Mouse (Mus musculus): ENCODE measurements around the gene Sh3glb1.

Gene Sh3glb1

DNA sequence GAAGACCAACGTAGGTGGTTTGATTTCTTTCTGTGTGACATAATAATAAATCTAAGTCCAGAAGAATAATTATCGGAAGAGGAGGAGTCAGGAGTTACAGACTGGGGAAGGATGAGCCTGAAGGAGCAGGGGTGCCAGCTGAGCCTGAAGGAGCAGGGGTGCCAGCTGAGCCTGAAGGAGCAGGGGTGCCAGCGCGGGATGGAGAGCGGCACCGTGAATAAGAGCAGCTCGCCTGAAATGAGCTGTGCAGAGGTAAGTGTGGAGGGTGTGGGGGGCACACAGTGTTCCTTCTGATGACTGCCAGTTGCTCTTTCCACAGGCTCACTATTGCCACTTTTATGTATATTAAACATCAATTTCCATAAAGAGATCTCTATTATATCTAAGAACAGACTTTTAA is 5.1 kb downstream of the Sh3glb1 start:
- no peak for DNase-seq (ENCODE audit: low spot score)

DNA sequence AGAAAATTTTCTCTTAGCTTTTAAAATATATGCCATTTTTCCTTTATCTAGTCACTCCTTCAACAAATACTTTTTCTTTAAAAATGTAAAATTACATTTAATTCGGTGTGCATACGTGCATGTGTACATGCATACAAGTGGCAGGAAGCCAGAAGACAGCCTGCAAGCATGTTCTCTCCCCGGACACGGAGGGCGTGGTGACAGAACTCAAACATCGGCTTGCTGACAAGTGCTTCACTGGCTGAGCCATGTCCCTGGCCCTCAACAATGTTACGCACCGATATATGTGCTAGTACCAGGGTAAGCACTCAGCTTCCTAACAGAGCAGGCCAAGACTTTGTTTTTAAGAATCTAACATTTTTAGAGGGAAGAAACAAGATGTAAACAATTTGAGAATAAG is 5.5 kb downstream of the Sh3glb1 start:
- no peak for DNase-seq (ENCODE audit: low spot score)

DNA sequence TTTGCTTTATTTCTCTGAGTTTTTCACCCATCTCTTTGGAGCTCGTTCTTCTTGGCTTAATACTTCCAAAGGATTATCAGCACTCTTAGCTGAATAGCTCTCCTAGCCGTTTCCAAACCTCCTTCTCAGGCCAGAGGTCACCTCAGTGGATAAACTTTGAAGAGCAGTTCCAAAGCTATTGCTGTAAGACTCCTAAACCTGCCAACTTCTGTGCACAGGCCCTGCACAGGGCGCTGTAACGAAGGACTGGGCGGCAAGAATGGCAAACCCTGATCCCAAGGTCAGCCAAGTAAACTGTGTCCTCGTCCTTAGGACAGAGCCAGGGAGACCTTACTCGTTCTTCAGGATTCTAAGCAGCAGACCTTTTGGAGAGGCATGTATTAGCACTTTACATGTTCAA is 6.0 kb downstream of the Sh3glb1 start:
- DNase-seq (ENCODE audit: low spot score), result no peak

DNA sequence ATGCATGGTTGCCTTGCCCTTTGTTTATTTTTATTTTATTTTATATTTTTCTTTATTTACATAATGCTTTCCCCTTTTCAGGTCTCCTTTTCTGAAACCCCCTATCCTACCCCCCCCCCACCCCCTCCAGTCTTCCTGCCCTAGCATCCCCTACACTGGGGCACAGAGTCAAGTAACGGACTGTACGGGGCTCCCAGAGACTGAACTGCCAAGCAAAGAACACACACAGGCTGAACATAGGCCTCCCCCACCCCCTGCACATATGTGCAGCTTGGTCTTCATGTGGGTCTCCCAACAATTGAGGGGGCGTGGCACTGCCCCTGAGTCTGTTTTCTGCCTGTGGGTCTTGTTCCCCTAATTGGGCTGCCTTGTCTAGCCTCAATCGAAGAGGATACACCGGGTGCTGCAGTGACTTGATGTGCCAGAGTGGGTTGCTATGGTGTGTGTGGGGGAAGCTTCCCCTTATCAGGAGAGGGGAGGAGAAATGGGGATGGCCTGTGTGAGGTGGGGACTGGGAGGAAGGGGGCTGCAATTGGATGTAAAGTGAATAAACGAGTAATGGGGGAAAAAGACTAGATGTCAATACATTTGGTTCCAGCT is 8.4 kb downstream of the Sh3glb1 start:
- DNase-seq (ENCODE audit: low spot score), result no peak

DNA sequence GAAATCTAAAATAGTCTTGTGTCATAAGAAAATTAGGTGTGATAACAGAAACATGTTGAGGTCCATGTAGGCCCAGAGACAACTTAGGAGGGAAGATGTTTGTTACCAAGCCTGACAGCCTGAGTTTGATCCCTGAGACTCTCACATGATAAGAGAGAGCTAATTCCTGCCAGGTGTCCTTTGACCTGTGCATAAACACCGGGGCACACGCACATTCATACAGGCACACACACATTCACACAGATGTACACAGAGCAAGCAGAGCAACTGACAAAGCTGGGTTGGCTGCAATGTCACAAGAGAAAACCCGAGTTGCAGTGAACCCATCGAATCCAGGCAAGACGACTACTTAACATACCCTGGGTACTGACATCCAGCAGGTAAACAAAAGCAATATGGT is 11.5 kb downstream of the Sh3glb1 start:
- no peak for DNase-seq (ENCODE audit: low spot score)

DNA sequence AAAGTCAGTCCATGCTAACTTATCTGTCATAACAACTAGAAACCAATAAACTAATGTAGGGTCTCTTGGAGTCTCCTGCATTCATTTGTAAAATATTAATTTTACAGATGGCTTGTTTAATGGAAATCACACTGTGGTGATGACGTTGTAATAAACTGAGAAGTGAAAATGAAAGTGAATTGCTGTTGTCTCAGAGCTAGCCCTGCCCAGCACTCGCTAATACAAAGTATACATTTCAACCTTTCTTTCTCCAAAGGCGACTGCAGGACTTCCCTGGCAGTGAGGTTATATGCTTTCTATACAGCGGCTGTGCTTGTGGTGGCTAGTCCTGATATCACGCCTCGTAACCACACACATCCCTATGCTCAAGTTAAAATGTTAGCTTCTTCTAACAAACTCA is 16.2 kb downstream of the Sh3glb1 start:
- no peak for DNase-seq (ENCODE audit: low spot score)

DNA sequence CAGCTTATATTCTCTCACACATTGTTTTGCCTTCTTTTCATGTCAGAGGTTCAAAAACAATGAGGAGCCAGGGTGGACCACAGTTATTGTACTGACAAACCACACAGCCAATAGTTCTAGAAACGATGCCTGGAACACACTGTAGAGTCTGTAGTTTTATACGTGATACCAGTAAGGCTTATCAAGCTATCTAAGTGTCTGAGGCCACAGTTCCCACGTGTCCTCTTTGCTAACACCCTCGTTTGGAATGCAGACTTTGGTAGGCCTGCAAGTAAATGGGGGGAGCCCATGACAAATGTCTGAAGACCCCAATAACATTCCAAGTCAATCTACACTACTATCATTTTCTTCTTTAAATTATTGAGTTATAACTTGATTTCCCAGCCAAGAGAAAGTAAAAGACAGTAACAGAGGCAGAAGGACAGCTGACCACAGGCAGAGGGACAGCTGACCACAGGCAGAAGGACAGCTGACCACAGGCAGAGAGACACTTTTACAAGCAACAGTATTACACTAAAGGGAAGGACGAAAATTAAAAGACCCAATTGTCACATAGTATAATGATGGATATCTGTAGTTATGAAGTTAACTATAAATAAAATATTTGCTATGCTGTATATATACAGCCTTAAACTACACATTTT is 21.2 kb downstream of the Sh3glb1 start:
- no peak for DNase-seq (ENCODE audit: low spot score)

DNA sequence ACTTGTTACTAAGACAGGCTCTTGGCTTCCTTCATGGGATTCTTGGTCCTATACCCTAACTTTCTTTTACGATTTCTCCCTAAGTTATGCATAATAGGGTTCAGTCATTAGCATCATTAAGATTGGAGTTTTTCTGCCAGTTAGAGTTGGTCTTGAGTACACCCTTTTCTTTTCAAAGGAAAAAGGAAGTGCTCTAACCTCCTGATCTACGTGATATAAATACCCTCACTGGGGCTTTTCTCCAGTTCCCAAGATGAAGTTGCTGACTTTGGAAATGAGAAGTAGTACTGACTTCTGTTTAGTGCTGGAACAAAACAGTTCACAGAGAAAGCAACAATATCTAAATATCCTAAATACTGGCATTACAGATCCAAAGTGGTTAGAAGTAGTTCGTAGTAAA is 22.2 kb downstream of the Sh3glb1 start:
- DNase-seq (ENCODE audit: low spot score), result no peak

DNA sequence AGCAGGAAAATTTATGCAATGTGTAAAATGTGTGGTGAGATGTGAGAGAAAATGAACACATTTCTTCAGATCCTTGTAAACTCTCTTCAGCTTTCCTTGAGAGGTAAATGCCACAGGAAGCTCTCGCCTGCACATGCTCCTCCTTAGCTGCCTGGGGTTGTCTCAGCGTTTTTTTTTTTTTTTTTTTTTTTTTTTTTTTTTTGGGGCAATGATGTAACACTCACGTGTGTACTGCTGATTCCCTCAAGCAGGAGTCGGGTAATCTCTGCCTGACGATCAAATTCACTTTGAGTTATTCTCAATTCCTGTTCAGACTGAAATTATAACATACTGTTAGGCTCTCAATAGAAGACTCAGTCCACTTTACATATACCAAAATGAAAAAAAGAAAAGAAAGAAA is 23.0 kb downstream of the Sh3glb1 start:
- no peak for DNase-seq (ENCODE audit: low spot score)

DNA sequence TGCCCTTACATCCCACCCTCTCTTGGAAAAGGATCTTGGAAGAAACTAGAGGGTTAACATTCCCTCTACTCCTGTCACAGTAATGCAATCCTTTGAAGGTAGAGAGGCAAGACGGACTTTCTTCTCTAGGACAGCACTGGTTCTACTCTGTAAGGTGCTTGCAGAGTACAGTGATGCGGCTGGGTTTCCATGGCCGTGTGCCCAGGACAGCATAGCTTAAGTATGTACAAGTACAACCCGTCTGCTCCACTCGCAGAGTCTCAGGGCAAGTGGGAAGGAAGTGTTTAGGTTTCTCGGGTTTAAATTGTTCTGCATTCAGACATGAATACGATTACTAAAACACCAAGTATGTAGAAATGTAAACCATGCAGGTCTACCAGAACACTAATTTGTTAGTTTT is 25.2 kb downstream of the Sh3glb1 start:
- DNase-seq (ENCODE audit: low spot score), result no peak

DNA sequence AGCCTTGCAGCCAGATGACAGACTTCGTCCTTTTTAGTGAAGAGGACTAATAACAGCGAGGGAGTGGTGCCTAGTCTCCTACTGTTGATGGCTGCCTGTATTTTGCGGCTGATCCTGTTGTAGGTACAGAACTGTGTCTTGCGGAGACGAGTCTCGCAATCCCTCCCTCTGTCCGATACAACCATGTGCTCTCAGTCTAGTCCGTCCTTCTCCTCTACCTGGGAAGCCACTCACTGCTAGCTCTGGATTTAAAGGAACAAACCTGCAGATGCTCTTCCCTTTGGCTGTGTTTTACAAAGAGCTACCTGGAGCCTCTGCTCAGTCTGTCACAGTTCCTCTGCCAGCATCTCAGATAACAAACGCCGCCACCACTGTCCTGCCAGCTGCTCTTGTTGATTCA is 26.1 kb downstream of the Sh3glb1 start:
- no peak for DNase-seq (ENCODE audit: low spot score)

DNA sequence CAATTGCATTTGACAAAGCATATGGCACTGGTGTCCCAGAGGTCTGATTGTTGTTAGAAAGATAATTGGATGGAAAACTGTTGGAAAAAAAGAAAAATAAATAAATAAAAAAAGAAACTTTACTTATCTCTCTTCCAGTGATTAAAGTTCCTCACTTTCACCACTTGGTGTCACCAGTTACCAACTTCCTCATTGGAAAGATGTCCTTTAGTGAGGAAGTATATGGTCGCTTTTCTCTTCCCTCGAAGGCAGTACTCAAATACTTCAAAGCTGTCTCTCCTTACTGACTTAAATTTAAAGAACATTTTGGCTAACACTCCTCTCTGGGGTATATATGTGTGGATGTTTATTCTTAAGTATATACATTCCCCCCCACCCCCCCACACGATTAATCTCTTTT is 28.1 kb downstream of the Sh3glb1 start:
- no peak for DNase-seq (ENCODE audit: low spot score)

DNA sequence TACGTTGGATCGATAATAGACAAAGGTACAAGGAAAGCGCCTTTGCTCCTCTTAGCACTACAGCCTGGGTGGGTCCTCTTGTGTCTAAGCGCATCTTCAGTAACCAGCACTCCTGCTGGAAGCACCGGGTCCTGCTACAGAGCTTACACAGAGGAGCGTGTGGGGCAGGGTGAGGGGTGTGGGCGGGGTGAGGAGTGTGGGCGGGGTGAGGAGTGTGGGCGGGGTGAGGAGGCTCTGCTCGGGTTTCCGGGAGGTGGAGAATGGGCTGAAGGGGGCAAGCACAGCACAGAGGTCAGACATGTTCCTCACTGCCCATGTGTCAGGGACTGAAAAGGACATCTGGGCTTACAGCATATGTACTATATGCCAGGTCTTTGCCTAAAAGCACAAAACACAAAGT is 30.9 kb downstream of the Sh3glb1 start:
- peak; percentile 63 for DNase-seq (ENCODE audit: low spot score)

DNA sequence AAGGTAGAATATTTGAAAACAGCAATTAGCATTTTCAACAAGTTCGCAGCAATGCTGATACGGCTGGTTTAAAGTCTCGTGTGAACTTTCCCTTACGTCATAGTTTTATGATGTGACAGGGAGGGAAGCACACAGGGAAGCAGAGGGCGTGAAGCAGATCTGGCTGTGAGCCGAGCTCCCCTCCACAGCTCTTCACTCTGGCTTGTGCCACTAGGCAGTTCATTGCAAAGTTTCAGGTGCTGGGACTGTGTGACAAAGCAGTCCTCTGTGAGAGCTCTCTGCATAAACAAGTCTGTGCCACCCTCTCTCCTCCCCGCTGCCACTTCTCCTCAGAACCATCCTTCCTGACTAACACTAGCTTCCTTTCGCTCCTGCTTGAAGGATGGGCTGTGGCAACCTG is 31.9 kb downstream of the Sh3glb1 start:
- DNase-seq (ENCODE audit: low spot score), result no peak

DNA sequence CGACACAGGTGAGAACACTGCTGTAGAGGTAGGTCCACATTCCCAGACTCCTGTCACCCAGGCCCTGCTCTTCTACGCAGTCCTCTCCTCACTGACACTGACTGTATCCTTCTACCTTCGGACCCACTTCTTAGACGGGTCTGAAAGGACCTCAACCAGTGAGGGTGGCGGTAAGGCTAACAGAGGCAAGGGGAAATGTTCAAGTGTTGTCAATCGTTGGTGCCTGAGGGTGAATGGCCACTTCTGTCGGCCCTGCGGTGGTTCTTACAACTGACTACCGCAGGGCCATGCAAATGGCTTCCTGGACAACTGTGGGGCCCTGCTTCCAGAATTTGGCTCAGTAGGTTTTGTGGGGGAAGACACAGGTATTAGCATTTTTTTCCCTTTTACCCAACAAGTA is 32.5 kb downstream of the Sh3glb1 start:
- no peak for DNase-seq (ENCODE audit: low spot score)

DNA sequence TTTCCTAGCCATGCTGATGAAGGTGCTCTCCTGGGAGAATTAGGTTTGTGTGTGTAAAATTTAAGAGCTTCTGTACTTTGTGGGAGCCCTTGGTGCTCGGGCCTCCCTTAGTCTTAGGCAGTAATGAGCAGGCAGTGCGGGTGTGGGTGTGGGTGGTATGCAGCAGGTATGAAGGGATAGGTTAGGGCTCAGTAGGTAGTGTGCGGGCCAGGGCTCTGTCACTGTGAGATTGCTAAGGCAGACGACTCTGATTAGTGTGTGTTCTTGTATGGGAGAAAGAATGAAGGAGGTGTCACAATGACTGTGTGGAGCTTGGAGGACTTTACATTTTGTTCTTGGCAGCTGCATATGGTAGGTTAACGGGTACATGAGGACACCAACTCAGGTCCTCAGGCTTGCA is 34.0 kb downstream of the Sh3glb1 start:
- no peak for DNase-seq (ENCODE audit: low spot score)

DNA sequence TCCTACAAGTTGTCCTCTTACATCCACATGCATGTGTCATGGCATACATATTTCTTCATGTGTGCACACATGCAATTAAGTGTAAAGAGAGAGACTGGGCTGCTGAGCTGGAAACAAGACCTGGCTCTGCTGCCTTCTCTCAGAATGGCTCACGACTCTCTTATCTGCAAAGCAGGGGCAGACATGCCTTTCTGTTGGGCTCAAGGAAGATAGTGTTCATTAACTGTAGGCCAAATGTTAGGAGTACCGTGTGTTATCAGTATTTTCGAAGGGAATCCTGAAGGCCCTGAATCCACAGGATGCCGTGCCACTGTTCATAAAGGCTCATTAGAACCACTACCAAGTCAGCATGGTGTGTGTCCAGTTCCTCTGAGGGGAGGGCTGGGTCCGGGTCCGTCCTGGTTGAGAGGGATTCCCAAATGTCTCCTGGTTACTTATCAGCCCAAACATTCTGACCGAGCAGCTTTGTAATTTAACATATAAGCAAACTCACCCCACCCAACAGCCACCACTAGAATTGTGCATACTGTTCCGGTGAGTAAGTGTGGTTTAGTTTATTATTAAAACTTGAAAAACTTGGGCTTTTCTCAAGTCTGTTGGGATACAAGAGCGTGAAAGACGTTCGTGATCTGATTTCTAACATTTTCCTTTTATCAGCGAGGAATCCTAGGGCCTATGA is 36.9 kb downstream of the Sh3glb1 start:
- DNase-seq (ENCODE audit: low spot score), result no peak

DNA sequence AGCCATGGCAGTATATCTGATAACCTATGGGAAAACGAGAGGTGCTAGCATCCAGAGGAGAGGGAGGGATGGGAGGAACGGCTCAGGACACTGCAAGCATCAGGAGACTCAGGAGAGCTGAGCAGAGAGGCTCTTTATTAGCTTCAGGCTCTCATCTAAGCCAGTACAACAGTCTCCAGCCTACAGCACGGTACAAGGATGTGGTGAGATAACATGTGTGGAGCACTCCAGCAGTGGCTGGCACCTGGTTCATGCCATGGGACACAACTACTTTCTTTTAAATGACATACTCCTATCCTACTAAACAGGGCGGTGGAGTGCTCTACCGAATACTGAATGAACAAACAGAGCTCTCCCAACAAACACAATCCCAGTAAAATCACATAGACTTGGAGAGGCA is 38.6 kb downstream of the Sh3glb1 start:
- no peak for DNase-seq (ENCODE audit: low spot score)

DNA sequence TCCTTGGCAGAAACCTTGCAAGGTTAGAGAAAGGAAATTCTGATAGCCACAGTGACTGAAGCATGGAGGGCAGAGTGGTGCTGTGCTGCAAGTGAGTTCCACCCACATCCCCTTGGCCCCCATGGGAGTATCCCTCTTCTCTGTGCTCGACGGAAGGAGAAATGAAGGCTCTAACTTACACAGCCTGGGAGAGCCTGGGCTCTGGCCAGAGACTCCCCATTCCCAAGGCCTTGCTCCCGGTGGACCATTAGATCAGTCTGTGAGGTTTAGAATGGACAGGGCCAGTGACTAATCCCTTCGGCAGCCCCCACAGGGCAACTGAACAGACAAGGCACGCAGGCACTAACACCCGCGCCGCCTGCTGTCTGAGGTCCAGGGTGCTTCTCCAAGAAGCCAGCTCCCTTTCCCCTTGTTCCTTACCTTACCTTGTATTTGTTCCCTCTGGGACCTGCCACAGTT is 40.4 kb downstream of the Sh3glb1 start:
- DNase-seq (ENCODE audit: low spot score), result no peak

DNA sequence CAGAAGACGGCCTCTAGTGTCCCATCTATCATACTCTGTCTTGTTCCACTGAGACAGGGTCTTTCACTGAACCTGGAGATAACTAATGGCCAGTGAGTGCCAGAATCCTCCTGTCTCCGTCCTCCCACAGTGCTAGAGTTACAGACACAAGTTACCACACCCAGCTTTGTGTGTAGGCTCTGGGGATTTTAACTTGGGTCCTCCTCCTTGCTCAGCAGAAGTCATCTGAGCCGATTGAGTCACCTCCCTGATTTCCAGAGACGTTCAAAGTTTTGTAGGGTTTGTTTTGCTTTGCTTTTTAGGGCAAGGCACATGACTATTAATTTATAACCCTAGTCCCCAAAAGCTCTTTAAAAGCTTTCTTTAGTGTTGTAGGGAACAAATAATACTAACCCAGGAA is 41.0 kb downstream of the Sh3glb1 start:
- no peak for DNase-seq (ENCODE audit: low spot score)

DNA sequence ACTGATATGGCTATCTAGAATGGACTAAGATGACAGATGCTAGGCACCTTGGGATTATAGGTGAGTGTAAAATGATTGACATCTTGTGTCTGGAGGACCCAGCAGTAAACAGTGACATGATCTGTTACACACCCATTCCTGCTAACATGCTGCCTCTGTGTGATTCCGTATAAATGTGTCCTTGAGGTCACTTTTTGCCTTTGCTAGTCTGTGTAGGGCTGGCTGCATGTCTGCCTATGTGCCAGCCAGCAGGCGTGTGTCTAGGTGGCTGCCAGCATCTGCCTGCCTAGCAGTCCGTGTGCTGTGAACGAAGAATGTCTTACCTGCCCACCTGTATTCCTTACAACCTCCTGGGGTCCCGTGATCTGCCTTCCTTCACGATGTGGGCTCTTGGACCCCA is 42.4 kb downstream of the Sh3glb1 start:
- no peak for DNase-seq (ENCODE audit: low spot score)

DNA sequence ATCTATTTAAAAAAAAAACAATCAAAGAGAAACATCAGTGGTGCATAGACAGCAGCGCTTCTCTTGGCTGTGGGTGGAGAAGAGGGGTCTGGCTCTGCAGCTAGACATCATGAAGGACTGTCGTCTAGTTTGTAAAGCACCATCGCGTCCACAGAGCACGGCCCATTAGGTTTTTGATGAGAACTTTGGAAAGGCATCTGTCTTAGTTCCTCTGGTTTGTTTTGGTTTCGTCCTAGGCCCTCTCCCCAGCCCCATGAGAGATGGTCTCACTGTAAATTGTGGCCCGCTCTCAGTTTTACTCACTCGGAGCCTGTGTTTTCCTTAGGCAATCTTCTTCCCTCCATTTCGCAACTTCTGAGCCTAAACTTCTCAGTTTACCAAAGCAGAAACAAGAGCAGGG is 43.9 kb downstream of the Sh3glb1 start:
- DNase-seq (ENCODE audit: low spot score), result no peak

DNA sequence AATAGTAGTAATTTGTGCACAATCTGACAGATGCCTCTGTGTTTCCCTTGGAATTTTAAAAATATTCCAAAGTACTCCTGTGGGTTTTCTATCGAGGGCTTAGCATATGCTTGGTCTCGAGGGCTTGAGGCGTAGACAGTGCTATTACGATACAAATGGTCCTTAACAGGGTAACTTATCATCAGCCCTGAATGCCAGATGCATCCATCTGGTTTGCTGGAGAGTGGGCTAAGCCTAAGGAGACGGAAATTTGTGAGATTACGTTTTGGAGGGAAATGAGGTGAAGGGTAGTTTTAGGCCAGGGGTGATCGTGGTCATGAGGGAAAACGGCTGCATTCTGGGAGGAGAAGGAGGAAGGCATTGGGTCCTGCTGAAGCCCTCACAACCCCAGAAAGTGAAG is 48.1 kb downstream of the Sh3glb1 start:
- no peak for DNase-seq (ENCODE audit: low spot score)
